Mouse (Mus musculus): ENCODE results near the gene Pde3a. TPM values are rescaled to one million over a fixed set of nuclear protein-coding genes. Genes with fewer than 3 reads are reported as not detected.

The Pde3a gene
- total RNA-seq, 4 experiments from 2014 or later, result 1.7 to 3.4 (median 2.4) TPM

DNA sequence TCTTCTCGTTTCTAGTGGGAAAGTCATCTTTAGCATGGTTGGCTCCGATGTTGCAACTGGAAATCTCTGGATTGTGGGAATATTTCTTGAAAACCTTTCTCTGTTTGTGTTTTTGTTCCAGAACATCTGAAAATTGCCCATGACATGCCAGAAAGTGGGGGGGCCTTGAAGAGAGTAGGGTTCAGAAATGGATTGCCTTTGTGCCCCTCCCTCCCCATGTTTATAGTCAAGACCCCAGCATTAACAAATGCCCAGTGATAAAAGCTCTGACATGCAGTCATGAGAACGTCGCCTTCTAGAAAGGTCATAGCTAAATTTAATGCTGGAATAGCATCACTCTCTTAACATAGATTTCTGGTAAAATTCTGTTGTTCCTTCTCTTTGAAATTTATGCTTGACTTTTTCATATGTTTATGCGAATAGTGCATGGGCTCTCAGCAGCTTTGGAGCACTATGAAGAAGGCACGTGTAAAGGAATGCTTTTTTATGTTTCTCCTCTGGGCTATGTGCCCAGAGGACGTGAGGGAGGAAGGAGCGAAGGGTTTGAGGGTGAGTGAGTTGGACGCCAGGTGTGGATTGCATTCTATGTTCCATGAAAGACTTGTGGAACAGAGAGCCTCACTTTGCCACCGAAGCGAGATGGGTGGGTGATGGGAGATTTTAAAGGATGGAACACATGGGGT is 19.0 kb downstream of the Pde3a start:
- no peak for DNase-seq (ENCODE audit: low spot score in 2 of 2)

DNA sequence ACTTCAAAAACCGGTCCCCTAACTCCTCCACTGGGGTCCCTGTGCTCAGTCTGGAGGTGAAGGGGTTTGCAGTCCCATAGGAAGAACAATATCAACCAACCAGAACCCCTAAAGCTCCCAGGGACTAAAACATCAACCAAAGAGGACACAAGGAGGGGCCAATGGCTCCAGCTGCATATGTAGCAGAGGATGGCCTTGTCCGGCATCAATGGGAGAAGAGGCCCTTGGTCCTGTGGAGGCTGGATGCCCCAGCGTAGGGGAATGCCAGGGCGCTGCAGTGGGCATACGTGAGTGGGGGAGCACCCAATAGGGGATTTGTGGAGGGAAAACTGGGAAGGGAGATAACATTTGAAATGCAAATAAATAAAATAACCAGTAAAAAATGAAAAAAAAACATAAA is 19.8 kb downstream of the Pde3a start:
- no peak for DNase-seq (ENCODE audit: low spot score in 2 of 2)

DNA sequence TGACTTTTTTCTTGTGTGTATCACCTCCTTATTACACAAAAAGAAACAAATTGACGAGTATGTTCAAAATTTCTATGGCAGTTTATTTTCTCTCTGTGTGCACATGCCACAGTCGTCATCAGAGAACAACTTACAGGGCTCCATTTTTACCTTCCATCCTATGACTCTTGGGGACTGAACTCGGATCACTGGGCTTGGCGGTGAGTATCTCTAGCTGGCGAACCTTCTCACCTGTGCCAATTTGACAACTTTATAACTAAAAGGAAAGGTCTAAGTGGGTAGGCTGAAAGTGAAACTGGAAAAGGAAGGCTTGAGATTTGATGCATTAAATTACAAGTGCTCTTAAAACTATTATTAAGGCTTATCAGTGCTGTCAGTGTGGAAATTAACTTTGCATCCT is 22.1 kb downstream of the Pde3a start:
- DNase-seq (ENCODE audit: low spot score in 2 of 2), result no peak

DNA sequence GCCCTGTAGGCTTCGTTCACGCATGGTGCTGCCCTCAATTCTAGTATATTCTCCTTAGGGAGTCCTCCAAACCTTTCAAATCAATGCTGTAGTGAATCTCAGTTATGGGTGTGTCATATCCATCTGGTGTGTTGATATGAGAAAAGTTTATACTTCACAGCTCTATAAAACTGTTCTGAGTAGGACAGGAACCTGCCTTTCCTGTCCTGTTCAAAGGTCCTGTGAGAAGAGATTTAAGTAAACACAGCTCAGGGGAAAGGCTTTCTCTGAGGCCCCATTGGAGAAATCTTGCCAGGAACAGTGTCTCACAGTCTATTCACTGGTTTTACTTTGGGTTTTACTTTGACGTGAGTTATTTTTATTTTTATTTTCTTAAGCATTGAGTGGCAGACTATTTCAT is 22.5 kb downstream of the Pde3a start:
- no peak for DNase-seq (ENCODE audit: low spot score in 2 of 2)

DNA sequence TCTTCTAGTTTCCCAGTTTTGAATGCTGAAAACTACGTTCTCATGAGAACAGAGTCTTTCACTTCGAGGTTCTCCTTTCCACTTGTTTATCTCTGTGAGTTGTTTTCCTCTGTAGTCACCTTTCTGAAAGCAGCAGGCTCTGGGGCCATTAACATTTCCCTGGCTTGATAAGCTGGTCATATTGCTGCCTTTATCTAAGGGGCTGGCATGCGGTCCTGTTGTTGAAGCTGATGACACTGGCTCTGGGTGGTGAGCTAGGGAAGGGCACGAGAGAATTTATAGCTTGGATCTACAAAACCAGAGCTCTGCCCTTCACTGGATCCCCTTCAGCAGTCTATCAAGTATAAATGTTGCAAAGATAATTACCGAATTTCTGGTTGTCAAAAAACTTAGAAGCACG is 24.6 kb downstream of the Pde3a start:
- no peak for DNase-seq (ENCODE audit: low spot score in 2 of 2)

DNA sequence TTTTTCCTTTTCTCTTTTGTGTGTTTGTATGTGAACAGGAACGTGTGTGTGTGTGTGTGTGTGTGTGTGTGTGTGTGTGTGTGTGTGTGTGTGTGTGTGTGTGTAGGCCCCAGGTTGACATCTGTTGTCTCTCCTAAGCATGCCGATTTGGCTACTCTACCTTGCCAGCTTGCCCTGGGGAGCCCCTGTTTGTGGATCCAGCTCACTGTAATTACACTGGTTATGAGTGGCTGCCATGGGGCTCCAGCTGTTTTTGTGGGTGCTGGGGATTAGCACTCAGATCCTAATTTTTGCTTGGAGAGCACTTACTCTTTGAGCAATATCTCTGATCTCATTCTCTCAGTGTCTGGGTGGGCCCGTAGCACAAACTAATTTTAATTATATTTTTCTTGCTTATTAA is 32.6 kb downstream of the Pde3a start:
- DNase-seq (ENCODE audit: low spot score in 2 of 2), result no peak

DNA sequence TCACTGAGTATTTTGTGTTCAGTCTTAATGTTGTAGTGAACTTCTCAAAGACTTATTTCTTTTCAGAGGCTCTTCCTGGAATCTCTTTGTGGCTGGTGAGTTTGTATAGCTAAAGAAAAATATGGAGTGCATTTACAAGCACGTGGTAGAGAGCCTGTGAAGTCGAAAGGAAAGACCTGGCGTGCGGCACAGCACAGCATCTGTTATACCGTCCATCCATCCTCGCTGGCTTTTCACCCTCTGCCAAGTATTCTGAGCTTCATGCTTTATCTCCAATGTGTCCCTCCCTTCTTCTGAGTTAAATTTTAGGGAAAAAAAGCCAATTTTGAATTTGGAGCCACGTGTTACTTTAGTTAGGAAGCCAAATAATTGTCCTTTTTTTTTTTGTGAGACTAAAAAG is 33.7 kb downstream of the Pde3a start:
- no peak for DNase-seq (ENCODE audit: low spot score in 2 of 2)

DNA sequence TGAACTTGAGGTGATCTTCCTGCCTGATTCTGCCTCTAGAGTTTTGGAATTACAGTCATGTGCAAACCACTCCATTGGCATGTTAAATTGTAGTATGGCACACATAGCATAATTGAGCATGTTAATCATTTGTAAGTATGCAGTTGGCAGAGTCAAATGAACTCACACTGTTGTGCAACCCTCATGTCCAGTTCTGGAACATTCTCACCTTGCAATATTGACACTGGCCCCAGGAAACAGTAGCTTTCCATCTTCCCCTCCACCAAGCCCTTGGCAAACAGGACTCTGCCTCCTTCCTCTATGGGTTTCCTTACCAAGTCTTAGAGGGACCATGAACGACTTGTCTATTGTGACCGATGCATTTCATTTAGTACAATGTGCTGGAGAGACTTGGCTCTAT is 42.1 kb downstream of the Pde3a start:
- DNase-seq (ENCODE audit: low spot score in 2 of 2), result no peak

DNA sequence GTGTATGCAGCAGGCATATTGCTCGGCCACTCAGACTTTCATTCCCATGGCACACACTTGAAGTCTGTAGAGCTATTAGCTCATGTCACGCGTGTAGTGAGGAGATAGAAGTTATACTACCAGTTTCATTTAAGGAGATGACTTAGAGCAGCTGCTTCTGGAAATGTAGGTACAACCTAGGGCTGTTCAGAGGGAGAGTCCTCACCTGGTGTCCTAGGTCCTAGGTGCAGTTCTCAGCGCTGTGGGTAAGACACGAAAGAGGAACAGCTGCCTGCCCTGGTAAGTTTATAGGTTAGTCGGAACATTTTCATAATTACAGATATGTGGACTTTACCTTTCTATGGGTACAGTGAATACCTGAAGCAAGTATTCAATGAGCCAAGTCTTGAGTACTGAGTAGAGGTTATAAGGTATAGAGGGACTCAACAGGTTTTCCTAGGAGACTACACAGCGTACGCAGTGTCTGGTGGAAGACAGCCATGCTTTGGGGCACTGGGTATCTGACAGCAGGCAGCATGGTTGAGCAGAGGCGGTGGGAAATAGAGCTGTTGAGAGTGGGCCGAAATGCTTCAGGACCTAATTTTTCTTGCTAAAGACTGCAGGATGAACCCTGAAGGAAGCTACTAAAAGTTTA is 43.9 kb downstream of the Pde3a start:
- DNase-seq (ENCODE audit: low spot score in 2 of 2), result no peak

DNA sequence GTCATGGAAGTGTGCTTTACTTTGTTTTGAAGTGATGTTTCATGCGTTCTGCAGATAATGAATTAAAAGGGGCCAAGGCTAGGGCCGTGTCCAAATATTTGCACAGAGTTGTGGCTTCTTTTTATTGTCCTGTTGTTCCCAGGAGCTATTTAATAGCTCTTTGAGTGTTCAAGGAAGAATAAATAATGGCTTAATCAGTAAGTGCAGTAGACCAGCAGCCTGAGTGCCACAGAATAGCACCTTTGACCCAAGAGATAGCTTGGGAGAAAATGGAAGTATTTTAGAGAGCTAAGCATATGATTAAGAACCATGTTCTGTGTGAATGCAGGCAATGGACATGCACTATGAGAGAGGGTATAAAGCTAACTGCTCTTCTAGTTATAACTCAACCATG is 44.4 kb downstream of the Pde3a start:
- DNase-seq (ENCODE audit: low spot score in 2 of 2), result no peak

DNA sequence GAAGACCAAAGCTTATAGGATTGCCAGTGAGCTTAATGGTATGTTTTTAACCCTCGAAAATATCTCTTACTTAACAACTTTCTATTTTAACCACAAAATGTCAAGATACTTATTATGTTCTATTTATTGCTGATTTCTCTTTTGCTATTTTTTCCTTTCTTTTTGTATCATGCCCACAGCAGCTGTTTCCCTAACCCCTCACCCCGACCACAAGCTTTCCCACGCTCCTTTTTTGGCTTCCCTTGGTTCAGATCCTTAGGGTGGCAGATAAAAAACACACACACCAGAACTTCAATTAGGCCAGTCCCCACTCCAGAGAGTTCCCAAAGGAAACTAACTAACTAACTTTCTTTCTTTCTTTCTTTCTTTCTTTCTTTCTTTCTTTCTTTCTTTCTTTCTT is 46.2 kb downstream of the Pde3a start:
- no peak for DNase-seq (ENCODE audit: low spot score in 2 of 2)

DNA sequence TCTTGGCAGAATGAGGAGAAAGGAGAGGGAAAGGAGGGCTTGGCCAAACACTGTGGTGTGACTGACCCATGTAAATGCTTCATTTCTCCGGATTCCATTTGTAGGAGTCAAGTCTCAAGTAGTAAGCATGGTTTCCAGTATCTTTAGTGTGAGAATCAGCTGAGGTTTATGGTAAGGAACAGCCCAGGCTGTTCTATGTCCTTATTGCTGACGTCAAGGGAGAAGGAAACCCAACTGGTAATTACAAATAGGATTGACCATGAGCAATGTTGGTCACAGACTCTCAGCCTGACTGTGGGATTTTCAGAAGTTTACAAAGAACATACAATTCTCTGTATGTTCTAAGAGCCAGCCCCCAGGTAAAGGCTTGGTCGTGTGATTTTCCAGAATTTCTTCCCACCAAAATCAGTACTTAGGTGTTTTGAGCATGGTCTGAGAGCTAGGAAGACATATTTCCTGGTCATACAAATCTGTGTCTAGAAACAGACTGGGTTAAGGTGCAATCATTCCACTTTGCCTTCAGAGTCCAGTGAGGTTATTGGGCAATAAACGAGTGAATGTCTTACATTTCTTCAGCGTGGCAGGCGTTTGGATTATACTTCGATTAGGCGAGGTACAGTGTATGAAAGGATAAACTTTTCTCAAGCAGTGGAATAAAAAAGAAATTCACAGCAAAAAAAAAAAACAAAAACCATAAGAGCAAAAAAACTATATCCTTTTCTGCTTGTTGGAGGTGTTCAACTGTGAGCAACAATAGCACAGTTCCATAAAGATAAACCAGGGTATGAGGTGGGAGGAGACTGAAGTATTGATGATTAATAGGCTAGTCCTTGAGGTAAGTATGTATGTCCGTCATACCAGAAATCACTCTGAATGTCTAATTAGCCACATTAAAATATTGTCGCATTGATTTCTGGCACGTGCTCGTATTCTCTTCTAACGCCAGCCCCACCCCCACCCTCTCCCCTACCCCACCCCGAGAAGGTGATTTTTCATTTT is 53.0 kb downstream of the Pde3a start:
- no peak for DNase-seq (ENCODE audit: low spot score in 2 of 2)

DNA sequence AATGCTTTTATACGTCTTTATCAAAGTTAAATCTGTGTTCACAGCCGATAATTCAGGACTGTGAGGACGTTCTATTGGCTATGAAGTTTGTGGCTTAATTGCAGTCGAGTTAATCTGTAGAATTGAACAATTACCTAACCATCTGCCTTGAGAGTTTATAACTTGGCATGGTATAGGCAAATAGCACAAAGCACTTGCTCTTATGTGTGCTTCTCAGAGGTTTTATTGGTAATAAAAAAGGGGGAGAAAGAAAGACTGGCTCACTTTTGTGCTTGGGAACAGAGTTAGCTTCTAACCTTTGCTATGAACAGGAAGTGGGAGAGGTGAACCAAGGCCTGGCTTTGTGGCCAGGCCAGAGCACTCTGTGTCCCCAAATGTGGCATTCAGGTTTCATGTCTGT is 53.8 kb downstream of the Pde3a start:
- DNase-seq (ENCODE audit: low spot score in 2 of 2), result no peak

DNA sequence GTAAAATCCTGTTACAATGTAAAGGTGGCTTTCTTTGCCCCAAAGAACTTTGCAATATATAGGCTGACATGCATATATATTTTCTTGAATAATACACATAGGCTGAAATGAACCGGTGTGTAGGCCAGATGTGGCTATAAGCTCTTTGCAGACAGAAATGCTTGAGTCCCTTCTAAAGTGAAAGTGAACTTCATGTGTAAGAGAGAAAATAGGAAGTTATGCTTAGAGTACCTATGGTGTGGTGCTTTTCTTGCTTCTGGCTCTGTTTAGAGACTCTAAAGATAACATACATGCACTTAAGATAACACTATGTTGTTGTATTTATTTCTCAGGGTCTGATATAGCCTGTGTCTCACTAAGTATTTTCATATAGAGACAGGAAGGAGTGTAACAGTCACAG is 58.3 kb downstream of the Pde3a start:
- no peak for DNase-seq (ENCODE audit: low spot score in 2 of 2)

DNA sequence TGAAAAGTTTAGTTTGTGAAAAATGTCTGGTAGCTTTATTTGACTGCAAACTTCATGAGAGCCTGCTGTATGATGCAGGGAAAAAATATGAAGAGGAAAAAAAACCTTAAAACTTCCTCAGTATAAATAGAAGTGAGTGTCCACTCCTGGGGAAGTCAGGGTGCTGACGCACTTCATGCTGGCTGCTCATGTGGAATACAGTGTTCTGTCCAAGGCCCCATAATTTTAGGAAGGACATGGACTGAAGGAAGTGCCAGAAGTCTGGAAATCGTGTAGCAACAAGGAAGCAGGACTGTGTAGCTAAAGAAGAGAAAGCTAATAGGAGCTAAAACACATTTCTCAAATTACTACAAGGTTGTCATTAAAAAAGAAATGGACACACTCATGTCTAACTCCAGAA is 59.4 kb downstream of the Pde3a start:
- DNase-seq (ENCODE audit: low spot score in 2 of 2), result no peak

DNA sequence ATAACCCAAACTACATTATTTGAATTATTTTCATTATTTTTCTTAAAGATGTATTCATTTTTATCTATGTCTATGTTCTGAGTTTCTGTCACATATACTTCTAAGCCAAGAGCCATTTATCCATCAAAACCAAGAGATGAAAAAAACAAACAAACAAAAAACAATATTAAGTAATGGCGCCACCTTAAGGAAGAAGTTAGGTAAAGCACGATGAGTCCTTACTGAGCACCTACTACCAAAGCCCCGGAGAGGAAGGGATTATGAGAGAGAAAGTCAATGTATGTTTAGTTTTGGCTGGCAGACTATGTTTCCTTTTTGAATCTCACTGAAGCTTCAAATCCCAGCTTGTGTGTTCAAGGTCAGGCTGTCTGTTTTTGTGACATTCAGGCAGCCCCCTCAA is 60.8 kb downstream of the Pde3a start:
- no peak for DNase-seq (ENCODE audit: low spot score in 2 of 2)

DNA sequence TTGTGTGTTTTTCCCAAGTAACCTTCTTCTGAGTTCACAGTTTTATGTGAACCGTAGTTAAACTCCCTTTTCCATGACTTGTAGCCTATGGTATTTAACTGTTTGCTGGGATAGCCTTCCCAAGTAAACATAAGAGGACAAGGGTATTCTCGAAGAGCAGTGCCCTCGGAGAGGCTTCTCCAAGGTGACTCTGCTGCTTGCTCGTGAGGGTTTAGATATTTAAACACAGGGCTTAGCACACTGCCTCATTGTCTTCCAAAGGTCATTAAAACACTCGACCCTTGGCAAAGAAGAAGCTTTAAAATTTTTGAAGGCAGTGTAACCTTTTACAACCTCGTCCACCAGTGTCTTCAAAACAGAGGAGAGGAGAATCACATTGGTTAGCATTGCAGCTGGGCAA is 61.3 kb downstream of the Pde3a start:
- no peak for DNase-seq (ENCODE audit: low spot score in 2 of 2)

DNA sequence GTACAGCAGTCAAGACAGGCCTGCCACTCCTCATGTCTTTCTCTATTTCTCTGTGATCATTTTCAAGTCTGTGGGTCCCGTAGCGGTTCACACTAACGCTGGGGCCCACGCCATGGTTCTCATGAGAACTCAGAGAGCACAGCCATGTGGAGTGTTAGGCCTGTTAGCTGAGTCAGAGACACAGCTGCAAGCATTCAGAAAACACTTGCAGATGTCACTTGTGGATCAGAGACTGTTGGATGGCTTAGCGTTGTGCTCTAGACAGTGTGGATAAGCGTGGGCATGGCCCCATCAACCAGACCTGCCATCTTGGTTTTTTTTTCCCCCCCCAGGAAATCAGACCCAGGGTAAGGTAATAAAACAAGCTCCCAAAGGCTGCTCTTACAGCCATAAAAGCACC is 62.5 kb downstream of the Pde3a start:
- no peak for DNase-seq (ENCODE audit: low spot score in 2 of 2)

DNA sequence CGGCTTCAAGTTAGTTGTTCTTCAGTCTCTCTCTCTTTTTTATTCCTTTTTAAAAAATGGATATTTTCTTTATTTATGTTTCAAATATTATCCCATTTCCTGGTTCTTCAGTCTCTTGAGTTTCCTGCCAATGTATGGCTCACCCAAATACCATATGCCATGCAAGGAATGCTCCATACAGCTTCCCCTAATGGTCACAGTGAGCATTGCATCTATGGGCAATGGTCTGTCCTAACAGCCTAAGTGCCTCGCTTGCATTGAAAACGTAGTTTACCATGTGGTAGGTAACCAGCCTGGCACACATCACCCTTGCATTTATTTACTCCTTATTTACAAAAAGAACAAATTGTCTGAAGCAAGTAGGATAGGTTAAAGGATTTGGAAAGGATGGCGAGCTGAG is 64.0 kb downstream of the Pde3a start:
- no peak for DNase-seq (ENCODE audit: low spot score in 2 of 2)

DNA sequence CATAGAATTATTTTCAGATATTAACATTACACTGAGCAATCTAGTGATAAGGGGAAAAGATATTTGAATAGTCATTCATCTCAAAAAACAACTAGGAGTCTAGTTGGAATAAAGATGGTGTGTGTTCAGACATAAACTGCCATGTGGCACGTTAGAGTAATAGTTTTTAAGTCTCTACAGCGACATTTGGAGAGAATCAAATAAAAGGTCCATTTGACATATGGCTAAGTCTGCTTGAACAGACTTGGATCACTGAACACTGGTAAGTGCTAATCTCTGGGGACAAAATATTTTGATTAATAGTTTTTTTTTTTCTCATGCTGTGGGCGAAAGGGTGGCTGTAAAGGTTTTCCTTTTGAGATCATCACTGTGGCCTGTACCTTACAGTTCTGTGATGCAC is 69.4 kb downstream of the Pde3a start:
- DNase-seq (ENCODE audit: low spot score in 2 of 2), result no peak

DNA sequence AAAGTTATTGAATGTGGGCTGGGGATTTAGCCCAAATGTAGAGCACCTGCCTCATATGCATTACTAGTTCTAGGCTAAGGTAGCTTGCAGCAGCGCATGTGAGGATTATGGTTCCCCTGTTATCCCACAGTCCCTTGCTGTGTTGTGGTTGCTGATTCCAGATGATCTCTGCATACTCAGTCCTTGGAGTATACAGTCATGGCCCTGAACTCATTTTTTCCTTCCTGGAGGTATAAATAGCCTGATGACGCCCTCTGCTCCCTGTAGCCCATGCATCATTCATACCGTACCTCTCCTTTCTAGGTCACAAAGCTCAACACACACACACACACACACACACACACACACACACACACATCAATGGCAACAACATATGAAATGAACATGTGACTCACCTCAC is 72.2 kb downstream of the Pde3a start:
- DNase-seq (ENCODE audit: low spot score in 2 of 2), result no peak

DNA sequence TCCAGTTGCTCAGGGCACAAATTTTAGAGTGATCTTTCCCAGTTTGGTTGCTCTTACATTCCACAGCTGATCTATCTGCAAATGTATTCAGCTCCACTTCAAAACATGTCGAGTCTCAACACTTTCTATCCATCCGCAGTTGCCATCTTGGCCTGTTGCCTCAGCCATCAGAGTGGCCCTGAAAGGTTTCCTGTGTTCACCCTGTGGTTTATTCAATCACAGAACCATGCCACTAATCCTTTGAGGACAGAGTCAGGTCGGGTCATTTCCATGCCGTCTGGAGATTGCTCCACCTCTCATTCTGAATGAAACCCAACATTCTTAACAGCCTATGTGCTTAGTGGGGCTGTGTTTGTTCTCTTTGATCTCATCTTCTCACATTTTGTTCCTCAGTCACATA is 73.9 kb downstream of the Pde3a start:
- DNase-seq (ENCODE audit: low spot score in 2 of 2), result no peak
